Mouse (Mus musculus) layer of hippocampus, adult 2 months (tissue): ENCODE results near the gene Kncn. TPM values are rescaled to one million over a fixed set of nuclear protein-coding genes. Genes with fewer than 3 reads are reported as not detected.
A peak's percentile ranks its signal among the peaks of the same experiment; 100 is the strongest.

Source experiments
- DNase-seq, 2 experiments: peaks; one replicate each; pipeline ENCODE4 v3.0.0; 2022; ENCODE audit warnings: low spot score in 2 of 2
- H3K27ac ChIP-seq: fragments of 200-600 bp; 2 replicates; pipeline ENCODE4 v1.8.1; 2022
- H3K4me3 ChIP-seq: fragments of 200-600 bp; 2 replicates; pipeline ENCODE4 v1.8.1; 2022; ENCODE audit warnings: mild to moderate bottlenecking
- CTCF ChIP-seq: fragments of 200-600 bp; conservative IDR thresholded peaks from 2 replicates; pipeline ENCODE4 v1.8.1; 2022; ENCODE audit warnings: antibody characterized with exemption, mild to moderate bottlenecking, moderate library complexity
- total RNA-seq, 2 experiments: library from RNA; stranded (reverse); gene quantifications; 2 replicates each; pipeline ENCODE4 v1.2.3; 2021

Gene Kncn
- total RNA-seq, 2 experiments from 2014 or later, result 0.41 to 0.42 TPM

GRCm38 (mm10) chr4:115890066-115890465, 5.9 kb downstream of the Kncn start:
- no peak for DNase-seq
- TF ChIP-seq CTCF, result no peak
- H3K27ac ChIP-seq, result no peak overlapping the region
- H3K4me3 ChIP-seq, result peak overlapping the region; percentile 41

DNA sequence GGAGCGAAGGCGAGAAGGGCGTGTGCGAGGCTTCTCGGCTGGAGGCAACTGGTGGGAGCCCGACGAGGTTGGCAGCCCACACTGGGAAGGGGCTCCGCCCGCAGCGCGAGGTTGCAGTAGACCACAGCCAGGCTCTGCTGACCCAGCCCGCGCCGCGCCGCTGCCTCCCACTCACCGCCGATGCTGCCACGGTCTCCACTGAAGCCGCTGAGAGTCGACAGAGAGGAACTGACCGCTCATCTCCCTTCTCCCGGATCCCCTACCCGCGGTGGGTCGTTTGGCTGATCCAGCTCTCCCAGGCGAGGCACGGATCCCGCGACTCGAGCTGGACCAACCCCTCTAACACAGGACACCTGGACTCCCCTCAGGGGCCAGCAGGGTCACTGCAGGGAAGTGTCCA, 6.4 kb downstream of the Kncn start, which contains the start of gene 6430628N08Rik:
TSS of gene 6430628N08Rik (plus strand) at position 113 of the 400 bp plus-strand sequence.
- Histone ChIP-seq H3K27ac (no peak within 1 kb of the TSS), H3K4me3 (peak within 1 kb of the TSS; percentile 41)
- no peak for TF ChIP-seq CTCF
- no peak for DNase-seq

DNA sequence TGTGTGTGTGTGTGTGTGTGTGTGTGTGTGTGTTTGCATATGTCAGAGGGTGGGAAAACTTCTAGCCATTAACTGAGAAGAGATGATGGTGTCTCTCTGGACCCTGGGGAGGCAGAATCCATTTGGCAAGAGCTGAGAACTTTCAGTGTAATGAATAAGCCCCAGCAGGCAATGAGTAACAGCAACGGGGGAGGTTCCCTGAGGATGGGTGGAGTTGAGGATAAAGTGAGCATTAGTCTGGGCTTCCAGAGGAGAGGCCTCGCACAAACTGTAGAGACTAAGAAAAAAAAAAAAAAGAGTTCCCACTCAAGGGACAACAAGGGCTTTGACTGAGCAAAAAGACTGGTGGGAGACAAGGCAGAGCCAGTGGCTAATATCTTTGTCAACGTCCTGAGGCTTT, 10.1 kb downstream of the Kncn start:
- no peak for TF ChIP-seq CTCF
- Histone ChIP-seq H3K4me3 (no peak overlapping the region), H3K27ac (no peak overlapping the region)
- no peak for DNase-seq

DNA sequence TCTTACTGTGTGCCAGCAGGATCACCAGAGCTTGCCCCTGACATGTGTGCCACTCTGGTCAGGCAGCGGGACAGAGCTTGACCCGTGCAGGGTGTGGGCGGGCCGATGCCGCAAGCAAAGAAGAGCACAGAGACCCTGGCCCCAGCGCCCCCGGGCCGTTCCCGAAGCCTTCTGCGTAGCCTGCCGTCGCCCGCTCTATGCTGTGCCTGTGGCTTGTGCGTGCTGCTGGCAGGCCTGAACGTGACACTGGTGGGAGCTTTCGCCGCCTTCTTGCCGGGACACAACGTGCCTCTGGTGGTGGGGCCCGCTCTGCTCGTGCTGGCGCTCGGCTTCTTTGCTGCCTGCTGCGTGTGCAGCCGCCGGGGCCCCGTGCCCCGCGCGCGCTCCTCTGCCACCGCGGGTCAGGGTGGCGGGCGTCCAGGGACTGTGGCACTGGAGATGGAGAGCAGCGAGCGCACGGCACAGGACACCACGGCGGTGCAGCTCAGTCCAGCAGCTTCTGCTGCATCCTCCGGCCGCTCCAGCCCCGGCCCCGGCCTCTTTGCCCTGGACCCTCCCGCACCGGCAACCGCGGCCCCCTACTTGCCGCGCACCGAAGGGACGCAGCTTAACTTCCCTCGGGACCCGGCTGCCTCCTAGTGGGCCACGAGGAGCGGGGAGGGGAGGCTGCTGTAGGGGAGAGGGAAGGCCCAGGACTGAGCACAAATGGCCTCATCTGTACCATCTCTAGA, 13.9 kb downstream of the Kncn start:
- Histone ChIP-seq H3K4me3 (peak overlapping the region; percentile 40), H3K27ac (no peak overlapping the region)
- no peak for DNase-seq
- TF ChIP-seq CTCF, result peak; percentile 50

- no peak overlapping the region for H3K4me3 ChIP-seq
- TF ChIP-seq CTCF, result peak; percentile 86
- DNase-seq, result peak; percentile 61 to 91
- H3K27ac ChIP-seq, result no peak overlapping the region
These were observed 18.6 kb downstream of the Kncn start for GRCm38 (mm10) chr4:115902816-115903215.

GRCm38 (mm10) chr4:115904375-115904774, 20.2 kb downstream of the Kncn start:
- no peak for DNase-seq
- TF ChIP-seq CTCF, result no peak
- Histone ChIP-seq H3K4me3 (no peak overlapping the region), H3K27ac (no peak overlapping the region)

- no peak for TF ChIP-seq CTCF
- no peak overlapping the region for H3K4me3 ChIP-seq
- H3K27ac ChIP-seq, result no peak overlapping the region
- no peak for DNase-seq
These were observed 21.5 kb downstream of the Kncn start for GRCm38 (mm10) chr4:115905701-115906100.

- Histone ChIP-seq H3K4me3 (no peak overlapping the region), H3K27ac (no peak overlapping the region)
- TF ChIP-seq CTCF, result no peak
- DNase-seq, result no peak
These were observed 22.6 kb downstream of the Kncn start for GRCm38 (mm10) chr4:115906791-115907190.

DNA sequence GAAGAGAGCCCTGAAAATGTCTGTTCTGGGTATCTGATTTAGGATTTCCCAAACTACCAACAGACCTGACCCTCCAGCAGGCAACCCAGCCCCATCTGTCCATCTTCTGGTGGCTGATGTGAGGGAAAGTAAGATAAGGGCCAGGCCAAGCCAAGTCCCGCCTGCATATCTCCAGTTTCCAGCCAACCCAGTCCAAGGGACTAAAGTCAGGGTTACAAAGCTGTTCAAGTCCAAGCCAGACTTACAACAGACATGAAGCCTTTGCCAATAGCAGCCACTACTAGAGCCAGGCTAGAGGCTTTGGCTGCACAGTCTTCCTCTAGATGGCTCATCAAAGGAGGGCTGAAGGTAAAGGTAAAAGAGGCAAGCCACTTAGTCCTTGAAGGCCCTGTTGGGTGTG, 23.8 kb downstream of the Kncn start:
- TF ChIP-seq CTCF, result no peak
- no peak for DNase-seq
- H3K27ac ChIP-seq, result no peak overlapping the region
- H3K4me3 ChIP-seq, result no peak overlapping the region

DNA sequence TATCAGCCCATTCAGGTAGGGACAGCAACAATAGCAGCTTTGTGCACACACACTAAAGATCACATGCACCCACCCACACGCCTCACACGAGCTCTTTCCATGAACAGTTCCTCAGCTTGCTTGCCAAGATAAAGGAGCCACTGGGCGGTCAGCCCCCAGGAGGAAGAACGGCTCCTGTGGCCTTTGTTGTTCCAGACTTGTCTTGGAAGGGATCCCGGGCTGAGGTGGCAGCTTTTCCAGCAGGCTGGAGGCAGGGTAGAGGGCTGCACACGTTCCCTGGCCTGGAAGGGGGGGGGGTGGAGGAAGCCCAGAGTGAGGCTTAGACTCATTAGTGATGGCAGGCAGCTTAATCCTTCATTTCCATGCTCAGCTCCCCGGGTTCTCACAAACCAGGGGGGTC, 24.4 kb downstream of the Kncn start:
- H3K27ac ChIP-seq, result no peak overlapping the region
- DNase-seq, result peak in 1 of 2 experiments; percentile 19
- no peak overlapping the region for H3K4me3 ChIP-seq
- no peak for TF ChIP-seq CTCF

DNA sequence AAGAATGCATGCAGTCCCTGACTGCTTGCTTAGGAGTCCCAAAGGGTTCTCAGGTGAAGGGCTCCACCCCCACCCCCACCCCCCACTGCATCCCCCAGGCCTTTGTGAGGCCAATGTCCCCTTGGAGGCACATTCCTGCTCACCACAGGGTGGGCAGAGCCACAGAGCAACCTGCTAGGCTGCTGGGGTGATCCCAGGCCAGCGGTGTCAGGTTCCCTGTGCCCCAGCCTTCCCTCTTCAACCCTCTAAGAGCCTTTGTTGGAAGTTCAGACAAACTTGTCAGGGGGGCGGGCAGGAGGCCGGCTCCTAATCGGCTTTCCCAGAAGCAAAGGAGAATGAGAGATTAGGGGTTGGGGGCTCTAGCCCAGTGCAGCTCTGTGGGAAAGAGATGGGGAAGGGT, 27.4 kb downstream of the Kncn start:
- no peak for DNase-seq
- no peak for TF ChIP-seq CTCF
- Histone ChIP-seq H3K27ac (no peak overlapping the region), H3K4me3 (no peak overlapping the region)

- DNase-seq, result no peak
- no peak overlapping the region for H3K27ac ChIP-seq
- TF ChIP-seq CTCF, result no peak
- no peak overlapping the region for H3K4me3 ChIP-seq
These were observed 35.7 kb downstream of the Kncn start for GRCm38 (mm10) chr4:115919911-115920310.

DNA sequence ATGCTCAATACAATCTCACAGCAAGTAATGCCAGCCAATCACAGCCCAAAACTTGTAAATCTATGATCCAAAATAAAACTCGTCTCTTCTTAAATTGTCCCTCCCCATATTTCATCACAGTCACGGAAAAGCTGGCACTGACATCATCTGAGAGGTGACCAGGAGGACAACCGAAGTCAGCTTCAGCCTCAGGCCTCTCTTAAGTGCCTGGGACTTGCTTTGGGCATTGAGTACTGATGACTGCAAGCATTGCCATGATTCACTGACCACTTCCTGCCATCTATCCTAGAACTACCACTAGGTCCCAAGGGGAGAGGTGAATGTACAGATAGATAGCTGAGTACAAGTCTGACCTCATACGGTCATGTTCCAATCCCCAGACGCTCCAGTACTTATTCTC, 38.5 kb downstream of the Kncn start:
- no peak for DNase-seq
- TF ChIP-seq CTCF, result no peak
- Histone ChIP-seq H3K4me3 (no peak overlapping the region), H3K27ac (no peak overlapping the region)

DNA sequence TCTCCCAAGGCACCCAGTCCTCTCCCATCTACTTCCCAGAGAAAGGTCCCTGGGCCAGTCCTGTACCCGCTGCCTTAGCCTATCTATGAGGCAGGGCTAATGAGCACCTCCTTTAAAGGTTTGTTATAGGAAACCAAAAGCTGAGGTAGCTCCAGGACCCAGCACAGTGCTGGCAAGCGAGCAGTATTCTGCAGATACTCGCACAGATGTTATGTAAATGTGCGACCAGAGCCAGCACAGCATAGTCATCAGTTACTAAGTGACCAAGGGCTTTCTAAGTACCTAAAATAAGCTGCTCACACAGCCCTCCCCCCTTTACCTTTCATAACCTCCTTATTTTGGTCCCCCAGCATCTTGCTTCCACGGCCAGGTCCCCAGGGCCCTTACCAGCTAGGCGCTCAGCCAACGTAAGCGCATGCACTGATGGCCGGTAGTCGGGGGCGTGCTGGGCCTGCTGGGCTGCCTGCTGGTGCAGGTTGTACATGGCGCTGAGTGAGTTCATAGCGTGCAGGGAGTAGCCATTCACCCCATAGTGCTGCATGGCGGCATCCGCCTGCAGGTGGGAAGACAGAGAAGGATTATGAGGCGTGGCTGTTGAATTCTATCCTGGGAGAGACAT, 39.2 kb downstream of the Kncn start:
- no peak overlapping the region for H3K4me3 ChIP-seq
- no peak overlapping the region for H3K27ac ChIP-seq
- no peak for TF ChIP-seq CTCF
- DNase-seq, result no peak
